8 mouse cellular contexts compared by ENCODE assay signal in genomic region chr9:95844825-95845460, GRCm38 (mm10). TPM values are rescaled to one million over a fixed set of nuclear protein-coding genes. Genes with fewer than 3 reads are reported as not detected.
A peak's percentile ranks its signal among the peaks of the same experiment; 100 is the strongest.
DNase-seq lines count a peak whose midpoint lies in the region; ATAC-seq and TF ChIP-seq lines count a peak whose summit lies in the region.

Gene Pls1, minus strand, starts transcription at chr9:95845311.

- no peak for ATAC-seq in erythroblast, adult 5-6 weeks (replicated peaks; ENCODE audit: low FRiP score, poor library complexity, severe bottlenecking)
- no peak for ATAC-seq in heart, embryonic 13.5 days (ENCODE audit: extremely low read depth, insufficient number of reproducible peaks, low FRiP score, low TSS enrichment)
- peak; percentile 92 for ATAC-seq in kidney, embryonic 16.5 days (ENCODE audit: low FRiP score, low TSS enrichment)
- ATAC-seq in limb, embryonic 15.5 days (ENCODE audit: insufficient number of reproducible peaks, low FRiP score, low TSS enrichment, low read depth): no peak; the same call in 1 of the 2 replicates
- peak; percentile 90 for ATAC-seq in midbrain, postnatal 0 days (ENCODE audit: low FRiP score)

- peak within 1 kb of the TSS; percentile 98 for H3K4me2 ChIP-seq in heart, embryonic 13.5 days
- peak within 1 kb of the TSS; percentile 93 for H3K4me2 ChIP-seq in kidney, embryonic 16.5 days (replicated peaks; ENCODE audit: low read depth, low read length)
- peak within 1 kb of the TSS; percentile 99 for H3K4me2 ChIP-seq in limb, embryonic 15.5 days
- H3K4me2 ChIP-seq in midbrain, postnatal 0 days (ENCODE audit: low read depth, low read length, poor library complexity, severe bottlenecking): peak within 1 kb of the TSS; percentile 93

- DNase-seq in midbrain, postnatal 0 days (ENCODE audit: low spot score): peak; percentile 85
- DNase-seq in spleen, postnatal 14 days (ENCODE audit: low spot score in 2 of 2): peak; percentile 57 to 67

- H3K36me3 ChIP-seq in erythroblast, embryonic 14.5 days (ENCODE audit: control insufficient read depth): no peaks in the 10 kb centered on the region
- H3K36me3 ChIP-seq in heart, embryonic 13.5 days: no peaks in the 10 kb centered on the region
- no peaks in the 10 kb centered on the region for H3K36me3 ChIP-seq in kidney, embryonic 16.5 days (ENCODE audit: insufficient read depth, low read length)
- no peaks in the 10 kb centered on the region for H3K36me3 ChIP-seq in limb, embryonic 15.5 days
- H3K36me3 ChIP-seq in midbrain, postnatal 0 days (ENCODE audit: insufficient read depth, low read length): no peaks in the 10 kb centered on the region

- H3K4me3 ChIP-seq in erythroblast, embryonic 14.5 days (replicated peaks): peak within 1 kb of the TSS; percentile 55
- peak within 1 kb of the TSS; percentile 44 for H3K4me3 ChIP-seq in embryonic fibroblast, embryonic 13.5 days (ENCODE audit: insufficient read depth, low read length)
- peak within 1 kb of the TSS; percentile 70 for H3K4me3 ChIP-seq in heart, embryonic 13.5 days
- peak within 1 kb of the TSS; percentile 61 for H3K4me3 ChIP-seq in kidney, embryonic 16.5 days (ENCODE audit: low read length)
- peak within 1 kb of the TSS; percentile 62 for H3K4me3 ChIP-seq in limb, embryonic 15.5 days
- peak within 1 kb of the TSS; percentile 68 for H3K4me3 ChIP-seq in midbrain, postnatal 0 days (ENCODE audit: low read depth, low read length)

- H3K27me3 ChIP-seq in erythroblast, embryonic 14.5 days (ENCODE audit: control insufficient read depth): peaks cover 39% of the 10 kb centered on the region
- peaks cover 39% of the 10 kb centered on the region for H3K27me3 ChIP-seq in heart, embryonic 13.5 days (replicated peaks)
- peaks cover 11% of the 10 kb centered on the region for H3K27me3 ChIP-seq in kidney, embryonic 16.5 days (ENCODE audit: insufficient read depth, low read length)
- H3K27me3 ChIP-seq in limb, embryonic 15.5 days: peaks cover 15% of the 10 kb centered on the region; the same call in 1 of the 2 replicates
- 0 out of 2 replicates have a peak, but pooled peaks cover 6% of the 10 kb centered on the region for H3K27me3 ChIP-seq in midbrain, postnatal 0 days (ENCODE audit: insufficient read depth, low read length)

- H3K9me3 ChIP-seq in erythroblast, embryonic 14.5 days (ENCODE audit: control insufficient read depth, low read length): no peaks in the 10 kb centered on the region
- peaks cover 3% of the 10 kb centered on the region; the same call in 1 of the 2 replicates for H3K9me3 ChIP-seq in heart, embryonic 13.5 days
- no peaks in the 10 kb centered on the region for H3K9me3 ChIP-seq in kidney, embryonic 16.5 days (ENCODE audit: low read length)
- no peaks in the 10 kb centered on the region for H3K9me3 ChIP-seq in limb, embryonic 15.5 days
- H3K9me3 ChIP-seq in midbrain, postnatal 0 days (ENCODE audit: low read length): no peaks in the 10 kb centered on the region

- under 1% methylated on average over 46 of the region's 46 CpGs for WGBS in heart, embryonic 13.5 days
- under 1% methylated on average over 46 of the region's 46 CpGs for WGBS in kidney, embryonic 16.5 days
- under 1% methylated on average over 46 of the region's 46 CpGs for WGBS in limb, embryonic 15.5 days
- under 1% methylated on average over 36 of the region's 46 CpGs for WGBS in midbrain, postnatal 0 days

- H3K9ac ChIP-seq in heart, embryonic 13.5 days: peak within 1 kb of the TSS; percentile 81
- H3K9ac ChIP-seq in kidney, embryonic 16.5 days (replicated peaks; ENCODE audit: low read length): peak within 1 kb of the TSS; percentile 72
- H3K9ac ChIP-seq in limb, embryonic 15.5 days: peak within 1 kb of the TSS; percentile 44
- peak within 1 kb of the TSS; percentile 59 for H3K9ac ChIP-seq in midbrain, postnatal 0 days (replicated peaks; ENCODE audit: low read length, poor library complexity, severe bottlenecking)

- no peak for TF ChIP-seq POLR2A in embryonic fibroblast, embryonic 13.5 days (IDR thresholded peaks at IDR 0.05; ENCODE audit: low read depth, low read length)

- TF ChIP-seq CTCF in embryonic fibroblast, embryonic 13.5 days (IDR thresholded peaks at IDR 0.05; ENCODE audit: borderline replicate concordance, insufficient read depth, low read length): no peak
- TF ChIP-seq CTCF in midbrain, postnatal 0 days (IDR thresholded peaks at IDR 0.05): no peak

- H3K4me1 ChIP-seq in erythroblast, embryonic 14.5 days (ENCODE audit: control insufficient read depth): peaks cover 3% of the 10 kb centered on the region; the same call in 1 of the 2 replicates
- no peaks in the 10 kb centered on the region for H3K4me1 ChIP-seq in embryonic fibroblast, embryonic 13.5 days (ENCODE audit: control insufficient read depth, insufficient read depth, low read length)
- H3K4me1 ChIP-seq in heart, embryonic 13.5 days: peaks cover 4% of the 10 kb centered on the region; the same call in 1 of the 2 replicates
- H3K4me1 ChIP-seq in kidney, embryonic 16.5 days (ENCODE audit: insufficient read depth, low read length): peaks cover 9% of the 10 kb centered on the region; the same call in 1 of the 2 replicates
- H3K4me1 ChIP-seq in limb, embryonic 15.5 days: peaks cover 8% of the 10 kb centered on the region; the same call in 1 of the 2 replicates
- H3K4me1 ChIP-seq in midbrain, postnatal 0 days (ENCODE audit: insufficient read depth, low read length): no peaks in the 10 kb centered on the region

- no peak within 1 kb of the TSS for H3K27ac ChIP-seq in embryonic fibroblast, embryonic 13.5 days (ENCODE audit: insufficient read depth, low read length)
- no peak within 1 kb of the TSS for H3K27ac ChIP-seq in heart, embryonic 13.5 days (replicated peaks)
- peak within 1 kb of the TSS; percentile 3; the same call in 1 of the 2 replicates for H3K27ac ChIP-seq in kidney, embryonic 16.5 days (ENCODE audit: low read length)
- no peak within 1 kb of the TSS for H3K27ac ChIP-seq in limb, embryonic 15.5 days
- H3K27ac ChIP-seq in midbrain, postnatal 0 days (ENCODE audit: low read depth, low read length): no peak within 1 kb of the TSS

RNA-seq across cellular contexts. Expression of gene Pls1, which starts in this region (rescaled TPM):
- polyA plus RNA-seq in erythroblast, embryonic 14.5 days (2012): not detected in 2 replicates
- total RNA-seq in erythroblast, adult 5-6 weeks (2015; ENCODE audit: low replicate concordance): 0.42 and 1.9 TPM in 2 replicates
- total RNA-seq in erythroblast, adult 5-6 weeks (2017; ENCODE audit: low replicate concordance): not detected in 2 replicates
- polyA plus RNA-seq in embryonic fibroblast, embryonic 13.5 days (2011; ENCODE audit: insufficient read length, low read depth, missing spikeins): 0.57 and 0.61 TPM in 2 replicates
- polyA plus RNA-seq in heart, embryonic 13.5 days (2015; fragmentation: Nextera tagmentation; extraction: Ambion mirVana): 1.1 and 1.6 TPM in 2 replicates
- polyA plus RNA-seq in kidney, embryonic 16.5 days (2015; fragmentation: Nextera tagmentation; extraction: Ambion mirVana): 22.0 and 23.4 TPM in 2 replicates
- polyA plus RNA-seq in limb, embryonic 15.5 days (2015; fragmentation: Nextera tagmentation; extraction: Ambion mirVana): 1.3 and 1.5 TPM in 2 replicates
- total RNA-seq in midbrain, postnatal 0 days (2014; rRNA removed): 0.77 and 1.8 TPM in 2 replicates
- polyA plus RNA-seq in midbrain, postnatal 0 days (2015; fragmentation: Nextera tagmentation; extraction: Ambion mirVana): 2.2 and 2.9 TPM in 2 replicates

Comparison
In these comparisons a context has a peak if more than half of its experiments do, and no peak if none do; other contexts are left out.
1. ATAC-seq: peak in kidney, embryonic 16.5 days (single experiment) and midbrain, postnatal 0 days (single experiment); none in erythroblast, adult 5-6 weeks (single experiment), heart, embryonic 13.5 days (single experiment) and limb, embryonic 15.5 days (single experiment).
2. Peak in every context shown above with its lines, with median percentiles within 50 percentile points of each other: H3K4me3 ChIP-seq, H3K4me2 ChIP-seq and H3K9ac ChIP-seq.